Mouse (Mus musculus): ENCODE results near the gene Gimap8.

DNA sequence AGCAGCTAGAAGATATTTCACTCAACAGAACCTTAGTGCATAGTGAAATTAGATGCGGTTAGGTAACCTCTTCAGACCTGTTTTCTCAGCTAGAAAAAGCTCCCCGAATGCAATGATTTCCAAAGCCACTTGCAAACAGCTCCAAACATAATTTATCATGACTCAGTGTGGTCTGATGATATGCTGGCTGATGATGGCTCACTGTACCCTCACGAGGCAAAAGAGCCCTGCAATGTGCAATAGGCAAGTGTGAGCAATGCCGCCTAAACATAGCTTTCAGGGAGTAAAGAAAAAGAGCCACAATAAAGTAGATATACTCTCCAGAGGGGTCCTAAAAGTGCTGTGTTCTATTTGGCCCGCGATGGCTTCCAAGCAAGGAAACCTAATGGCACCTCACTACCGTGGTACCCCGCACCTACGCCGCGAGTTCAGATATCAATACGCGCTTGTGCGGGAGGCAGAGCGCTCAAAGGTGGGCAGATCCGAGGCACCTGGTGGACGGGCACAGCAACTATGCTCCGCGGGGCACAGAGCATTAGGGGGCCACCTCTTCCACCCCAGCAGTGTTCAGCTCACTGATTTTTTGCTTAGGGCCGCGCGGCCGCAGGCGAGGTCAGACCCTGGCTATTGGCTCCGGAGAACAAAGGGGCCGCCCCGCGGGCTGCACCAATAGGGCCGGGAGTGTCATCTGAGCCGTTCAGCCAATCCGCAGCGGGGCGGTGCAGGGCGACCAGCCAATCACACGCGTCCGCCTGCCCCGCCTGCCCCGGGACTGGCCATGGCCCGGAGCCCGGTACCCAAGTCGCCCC lies 45.6 kb upstream of the Gimap8 start, which contains the start of gene Zfp775:
- TF ChIP-seq POU5F1 (IDR thresholded peaks at IDR 0.05; ENCODE audit: borderline replicate concordance, low read length) (no peak), CTCF (conservative IDR thresholded peaks at IDR 0.05; ENCODE audit: low read length) (no peak), NANOG (IDR thresholded peaks at IDR 0.05; ENCODE audit: borderline replicate concordance, low read length) (no peak)
